8 mouse cellular contexts compared by ENCODE assay signal in genomic region chr17:26850358-26851135, GRCm38 (mm10). TPM values are rescaled to one million over a fixed set of nuclear protein-coding genes. Genes with fewer than 3 reads are reported as not detected.
DNase-seq lines count a peak whose midpoint lies in the region; ATAC-seq lines count a peak whose summit lies in the region.

No protein-coding gene starts in this region.

- no peak overlapping the region for H3K27ac ChIP-seq in lung, embryonic 15.5 days
- H3K27ac ChIP-seq in forebrain, embryonic 15.5 days (replicated peaks): no peak overlapping the region
- H3K27ac ChIP-seq in neural tube, embryonic 15.5 days (replicated peaks): no peak overlapping the region

- H3K9me3 ChIP-seq in lung, embryonic 15.5 days: no peaks in the 10 kb centered on the region
- no peaks in the 10 kb centered on the region for H3K9me3 ChIP-seq in forebrain, embryonic 15.5 days
- no peaks in the 10 kb centered on the region for H3K9me3 ChIP-seq in neural tube, embryonic 15.5 days (replicated peaks)

- WGBS in lung, embryonic 15.5 days: under 1% methylated on average over 48 of the region's 48 CpGs
- under 1% methylated on average over 47 of the region's 48 CpGs for WGBS in forebrain, embryonic 15.5 days
- 1% methylated on average over 48 of the region's 48 CpGs for WGBS in neural tube, embryonic 15.5 days

- DNase-seq in lung, postnatal 25 days (ENCODE audit: low spot score): no peak
- DNase-seq in kidney, postnatal 10 days: peak; percentile 35
- no peak for DNase-seq in cerebellum, postnatal 10 days
- DNase-seq in layer of hippocampus, postnatal 36 days: no peak

- H3K36me3 ChIP-seq in lung, embryonic 15.5 days: no peaks in the 10 kb centered on the region
- no peaks in the 10 kb centered on the region for H3K36me3 ChIP-seq in forebrain, embryonic 15.5 days
- no peaks in the 10 kb centered on the region for H3K36me3 ChIP-seq in neural tube, embryonic 15.5 days

- no peak overlapping the region for H3K9ac ChIP-seq in lung, embryonic 15.5 days
- H3K9ac ChIP-seq in forebrain, embryonic 15.5 days (replicated peaks): no peak overlapping the region
- H3K9ac ChIP-seq in neural tube, embryonic 15.5 days (replicated peaks): no peak overlapping the region

- peaks cover 15% of the 10 kb centered on the region for H3K4me1 ChIP-seq in lung, embryonic 15.5 days
- peaks cover 14% of the 10 kb centered on the region for H3K4me1 ChIP-seq in forebrain, embryonic 15.5 days
- H3K4me1 ChIP-seq in neural tube, embryonic 15.5 days: peaks cover 12% of the 10 kb centered on the region

- peak overlapping the region; percentile 22 for H3K4me3 ChIP-seq in lung, embryonic 15.5 days
- peak overlapping the region; percentile 17 for H3K4me3 ChIP-seq in forebrain, embryonic 15.5 days
- H3K4me3 ChIP-seq in neural tube, embryonic 15.5 days (replicated peaks): peak overlapping the region; percentile 12

- ATAC-seq in lung, embryonic 15.5 days (ENCODE audit: borderline replicate concordance, extremely low read depth, low FRiP score, low TSS enrichment): no peak
- no peak for ATAC-seq in forebrain, embryonic 15.5 days (replicated peaks)
- ATAC-seq in neural tube, embryonic 15.5 days (ENCODE audit: low FRiP score): no peak
- no peak for ATAC-seq in frontal cortex, adult (ENCODE audit: low TSS enrichment)

- H3K4me2 ChIP-seq in lung, embryonic 15.5 days: peak overlapping the region; percentile 52
- H3K4me2 ChIP-seq in forebrain, embryonic 15.5 days (replicated peaks): peak overlapping the region; percentile 28
- H3K4me2 ChIP-seq in neural tube, embryonic 15.5 days: peak overlapping the region; percentile 39

- H3K27me3 ChIP-seq in lung, embryonic 15.5 days: peaks cover 88% of the 10 kb centered on the region
- H3K27me3 ChIP-seq in forebrain, embryonic 15.5 days: peaks cover 82% of the 10 kb centered on the region
- H3K27me3 ChIP-seq in neural tube, embryonic 15.5 days (replicated peaks): peaks cover 83% of the 10 kb centered on the region

RNA-seq across cellular contexts. Expression of gene Nkx2-5, which starts 5.7 kb away (rescaled TPM):
- polyA plus RNA-seq in lung, embryonic 15.5 days (2015; fragmentation: Nextera tagmentation; extraction: Ambion mirVana): 2.4 and 4.6 TPM in 2 replicates
- 0.59 TPM in 1 of 2 replicates, not detected in the other for polyA plus RNA-seq in forebrain, embryonic 15.5 days (2015; fragmentation: Nextera tagmentation; extraction: Ambion mirVana)
- 0.13 TPM in 1 of 2 replicates, not detected in the other for polyA plus RNA-seq in neural tube, embryonic 15.5 days (2015; fragmentation: Nextera tagmentation; extraction: Ambion mirVana)
- total RNA-seq in layer of hippocampus, postnatal 36 days (2021): not detected
